Mouse (Mus musculus) neural tube, embryonic 13.5 days (tissue): ENCODE results near the gene Rnasek. TPM values are rescaled to one million over a fixed set of nuclear protein-coding genes. Genes with fewer than 3 reads are reported as not detected.
A peak's percentile ranks its signal among the peaks of the same experiment; 100 is the strongest.

Experiments
- ATAC-seq: fragments of 200-750 bp; cut with Nextera tagmentation; 2 replicates; pipeline ENCODE4 v1.8.0; 2017; ENCODE audit warnings: low read depth, mild to moderate bottlenecking, moderate TSS enrichment, moderate library complexity
- H3K27ac ChIP-seq: fragments of 300-500 bp; sonication (generic); replicated peaks from 2 replicates; pipeline ENCODE4 v1.5.1; 2015; ENCODE audit warnings: moderate library complexity, mild to moderate bottlenecking, inconsistent platforms
- H3K27me3 ChIP-seq: fragments of 300-500 bp; sonication (generic); 2 replicates; pipeline ENCODE4 v1.6.1; 2015; ENCODE audit warnings: mild to moderate bottlenecking, inconsistent platforms
- H3K36me3 ChIP-seq: fragments of 300-500 bp; sonication (generic); 2 replicates; pipeline ENCODE4 v1.6.1; 2015; ENCODE audit warnings: mild to moderate bottlenecking, inconsistent platforms
- H3K4me1 ChIP-seq: fragments of 300-500 bp; sonication (generic); replicated peaks from 2 replicates; pipeline ENCODE4 v1.6.1; 2015; ENCODE audit warnings: inconsistent platforms
- H3K4me2 ChIP-seq: fragments of 300-500 bp; sonication (generic); 2 replicates; pipeline ENCODE4 v1.6.1; 2015; ENCODE audit warnings: inconsistent platforms, mild to moderate bottlenecking, moderate library complexity
- H3K4me3 ChIP-seq: fragments of 300-500 bp; sonication (generic); 2 replicates; pipeline ENCODE4 v1.5.1; 2015; ENCODE audit warnings: mild to moderate bottlenecking, inconsistent platforms
- H3K9ac ChIP-seq: fragments of 300-500 bp; sonication (generic); 2 replicates; pipeline ENCODE4 v1.6.1; 2015; ENCODE audit warnings: moderate library complexity, mild to moderate bottlenecking, inconsistent platforms
- H3K9me3 ChIP-seq: fragments of 300-500 bp; sonication (generic); 2 replicates; pipeline ENCODE4 v1.6.1; 2016; ENCODE audit warnings: inconsistent platforms
- WGBS: fragments of 180-500 bp; shearing (Covaris S2); methylation state at CpG from one replicate; pipeline ENCODE4 v1.1.7; 2015; 5-methylcytosine and 5-hydroxymethylcytosine counted together
- polyA plus RNA-seq: library from polyadenylated mRNA; unstranded; fragments of >200 nt; fragmentation: Nextera tagmentation; extraction: Ambion mirVana; gene quantifications from 2 replicates; pipeline ENCODE4 v1.2.1, GENCODE M21; 2015

Rnasek gene
- polyA plus RNA-seq, 1 experiment from 2014 or later, result 382 TPM

- peaks cover 22% of the 10 kb centered on the region for H3K4me1 ChIP-seq
- 13% methylated on average over 9 of the region's 9 CpGs for WGBS
- no peak for ATAC-seq
- no peak overlapping the region for H3K9ac ChIP-seq
- peaks cover 69% of the 10 kb centered on the region for H3K27me3 ChIP-seq
- H3K9me3 ChIP-seq, result no peaks in the 10 kb centered on the region
- no peak overlapping the region for H3K27ac ChIP-seq
- H3K36me3 ChIP-seq, result peaks cover 16% of the 10 kb centered on the region
- H3K4me2 ChIP-seq, result no peak overlapping the region
- no peak overlapping the region for H3K4me3 ChIP-seq
Measured at GRCm38 (mm10) chr11:70212896-70213295, 26.7 kb downstream of the Rnasek start.

- H3K36me3 ChIP-seq, result peaks cover 11% of the 10 kb centered on the region
- H3K9ac ChIP-seq, result peak within 1 kb of the TSS; percentile 55
- no peak within 1 kb of the TSS for H3K27ac ChIP-seq
- 63% methylated on average over 6 of the region's 6 CpGs for WGBS
- H3K4me3 ChIP-seq, result peak within 1 kb of the TSS; percentile 32
- no peaks in the 10 kb centered on the region for H3K9me3 ChIP-seq
- H3K27me3 ChIP-seq, result peaks cover 65% of the 10 kb centered on the region
- H3K4me1 ChIP-seq, result peaks cover 21% of the 10 kb centered on the region
- no peak for ATAC-seq
- H3K4me2 ChIP-seq, result peak within 1 kb of the TSS; percentile 61
Measured at GRCm38 (mm10) chr11:70212423-70212822, 27.2 kb downstream of the Rnasek start, which contains the start of gene Slc16a11. Gene Slc16a11, plus strand, starts transcription at chr11:70212752.

DNA sequence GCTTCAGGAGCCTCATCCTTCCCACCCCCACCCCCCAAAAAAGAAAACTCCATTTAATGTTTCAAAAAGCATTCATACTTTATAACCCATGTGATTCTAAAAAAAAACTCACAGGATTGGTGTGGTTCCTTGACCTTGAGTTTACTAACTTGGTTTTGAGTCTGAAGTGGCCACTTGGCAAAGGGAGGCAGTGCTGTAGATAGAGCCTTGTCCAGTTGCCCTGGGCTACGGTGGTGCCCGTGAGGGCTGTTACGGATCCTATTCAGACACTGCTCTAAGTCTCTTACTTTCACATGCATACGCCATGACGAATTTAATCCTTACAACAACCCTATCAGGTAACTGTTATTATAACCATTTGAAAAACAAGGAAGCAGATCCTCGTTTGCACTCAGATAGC lies 27.7 kb downstream of the Rnasek start:
- no peak overlapping the region for H3K4me3 ChIP-seq
- 81% methylated on average over 6 of the region's 6 CpGs for whole genome bisulfite sequencing
- H3K36me3 ChIP-seq, result peaks cover 6% of the 10 kb centered on the region
- no peaks in the 10 kb centered on the region for H3K9me3 ChIP-seq
- peaks cover 60% of the 10 kb centered on the region for H3K27me3 ChIP-seq
- H3K9ac ChIP-seq, result no peak overlapping the region
- no peak overlapping the region for H3K4me2 ChIP-seq
- no peak for ATAC-seq
- peaks cover 21% of the 10 kb centered on the region for H3K4me1 ChIP-seq
- H3K27ac ChIP-seq, result no peak overlapping the region

GRCm38 (mm10) chr11:70210681-70211080 lies 29.0 kb downstream of the Rnasek start:
- Histone ChIP-seq H3K4me2 (no peak overlapping the region), H3K27me3 (peaks cover 47% of the 10 kb centered on the region), H3K4me3 (no peak overlapping the region), H3K4me1 (peaks cover 21% of the 10 kb centered on the region), H3K36me3 (no peaks in the 10 kb centered on the region), H3K9ac (no peak overlapping the region), H3K27ac (no peak overlapping the region), H3K9me3 (no peaks in the 10 kb centered on the region)
- no peak for ATAC-seq
- WGBS, result 83% methylated on average over 2 of the region's 2 CpGs

- peaks cover 4% of the 10 kb centered on the region for H3K4me1 ChIP-seq
- no peak overlapping the region for H3K27ac ChIP-seq
- no peak for ATAC-seq
- no peak overlapping the region for H3K4me3 ChIP-seq
- no peaks in the 10 kb centered on the region for H3K9me3 ChIP-seq
- H3K27me3 ChIP-seq, result peaks cover 29% of the 10 kb centered on the region
- no peaks in the 10 kb centered on the region for H3K36me3 ChIP-seq
- H3K9ac ChIP-seq, result no peak overlapping the region
- no peak overlapping the region for H3K4me2 ChIP-seq
- WGBS, result 79% methylated on average over 5 of the region's 5 CpGs
Measured at GRCm38 (mm10) chr11:70208778-70209388, 30.8 kb downstream of the Rnasek start.

GRCm38 (mm10) chr11:70207283-70207682 lies 32.4 kb downstream of the Rnasek start:
- Histone ChIP-seq H3K9ac (no peak overlapping the region), H3K4me3 (no peak overlapping the region), H3K27me3 (peaks cover 15% of the 10 kb centered on the region), H3K36me3 (no peaks in the 10 kb centered on the region), H3K4me1 (no peaks in the 10 kb centered on the region), H3K4me2 (no peak overlapping the region), H3K9me3 (no peaks in the 10 kb centered on the region), H3K27ac (no peak overlapping the region)
- WGBS, result 82% methylated on average over 7 of the region's 7 CpGs
- no peak for ATAC-seq

GRCm38 (mm10) chr11:70206801-70207200 lies 32.8 kb downstream of the Rnasek start:
- Histone ChIP-seq H3K4me2 (no peak overlapping the region), H3K27me3 (peaks cover 10% of the 10 kb centered on the region), H3K4me1 (no peaks in the 10 kb centered on the region), H3K27ac (no peak overlapping the region), H3K9ac (no peak overlapping the region), H3K36me3 (no peaks in the 10 kb centered on the region), H3K4me3 (no peak overlapping the region), H3K9me3 (no peaks in the 10 kb centered on the region)
- ATAC-seq, result no peak
- WGBS, result 84% methylated on average over 2 of the region's 2 CpGs

DNA sequence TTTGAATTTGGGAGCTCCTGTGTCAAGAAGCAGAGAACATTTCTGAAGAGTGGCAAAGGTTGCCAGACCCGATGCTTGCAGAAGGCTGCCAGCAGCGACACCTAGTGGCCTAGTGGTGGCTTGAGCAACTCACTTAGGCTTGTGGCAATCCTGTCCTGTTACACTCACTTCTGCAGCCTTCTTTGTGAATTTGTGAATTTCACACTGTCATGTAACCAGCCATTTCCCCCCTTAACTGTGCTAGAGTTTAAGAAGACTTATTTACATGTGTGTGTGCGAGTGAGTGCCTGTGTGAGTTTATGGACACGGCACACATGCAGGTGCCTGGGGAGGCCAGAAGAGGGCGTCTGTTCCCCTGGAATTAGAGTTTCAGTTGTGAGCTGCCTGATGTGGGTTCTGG lies 38.0 kb downstream of the Rnasek start:
- ATAC-seq, result no peak
- 35% methylated on average over 5 of the region's 5 CpGs for WGBS
- H3K9me3 ChIP-seq, result no peaks in the 10 kb centered on the region
- H3K4me2 ChIP-seq, result no peak overlapping the region
- no peak overlapping the region for H3K4me3 ChIP-seq
- no peaks in the 10 kb centered on the region for H3K4me1 ChIP-seq
- H3K36me3 ChIP-seq, result no peaks in the 10 kb centered on the region
- H3K9ac ChIP-seq, result no peak overlapping the region
- H3K27me3 ChIP-seq, result no peaks in the 10 kb centered on the region
- H3K27ac ChIP-seq, result no peak overlapping the region

GRCm38 (mm10) chr11:70200036-70200608 lies 39.5 kb downstream of the Rnasek start:
- no peak for ATAC-seq
- no peaks in the 10 kb centered on the region for H3K27me3 ChIP-seq
- WGBS, result 90% methylated on average over 5 of the region's 5 CpGs
- no peak overlapping the region for H3K4me2 ChIP-seq
- no peak overlapping the region for H3K4me3 ChIP-seq
- no peaks in the 10 kb centered on the region for H3K4me1 ChIP-seq
- no peak overlapping the region for H3K9ac ChIP-seq
- no peaks in the 10 kb centered on the region for H3K9me3 ChIP-seq
- H3K27ac ChIP-seq, result no peak overlapping the region
- no peaks in the 10 kb centered on the region for H3K36me3 ChIP-seq

- H3K4me2 ChIP-seq, result no peak overlapping the region
- ATAC-seq, result no peak
- no peaks in the 10 kb centered on the region for H3K4me1 ChIP-seq
- H3K4me3 ChIP-seq, result no peak overlapping the region
- no peak overlapping the region for H3K9ac ChIP-seq
- H3K36me3 ChIP-seq, result no peaks in the 10 kb centered on the region
- H3K9me3 ChIP-seq, result no peaks in the 10 kb centered on the region
- 83% methylated on average over 8 of the region's 8 CpGs for WGBS
- H3K27ac ChIP-seq, result no peak overlapping the region
- no peaks in the 10 kb centered on the region for H3K27me3 ChIP-seq
Measured at GRCm38 (mm10) chr11:70199107-70199506, 40.5 kb downstream of the Rnasek start.

- Histone ChIP-seq H3K9me3 (no peaks in the 10 kb centered on the region), H3K36me3 (no peaks in the 10 kb centered on the region), H3K4me1 (no peaks in the 10 kb centered on the region), H3K27ac (no peak overlapping the region), H3K9ac (no peak overlapping the region), H3K4me3 (no peak overlapping the region), H3K27me3 (no peaks in the 10 kb centered on the region), H3K4me2 (no peak overlapping the region)
- WGBS, result 85% methylated on average over 3 of the region's 3 CpGs
- no peak for ATAC-seq
Measured at GRCm38 (mm10) chr11:70198332-70198731, 41.3 kb downstream of the Rnasek start.

DNA sequence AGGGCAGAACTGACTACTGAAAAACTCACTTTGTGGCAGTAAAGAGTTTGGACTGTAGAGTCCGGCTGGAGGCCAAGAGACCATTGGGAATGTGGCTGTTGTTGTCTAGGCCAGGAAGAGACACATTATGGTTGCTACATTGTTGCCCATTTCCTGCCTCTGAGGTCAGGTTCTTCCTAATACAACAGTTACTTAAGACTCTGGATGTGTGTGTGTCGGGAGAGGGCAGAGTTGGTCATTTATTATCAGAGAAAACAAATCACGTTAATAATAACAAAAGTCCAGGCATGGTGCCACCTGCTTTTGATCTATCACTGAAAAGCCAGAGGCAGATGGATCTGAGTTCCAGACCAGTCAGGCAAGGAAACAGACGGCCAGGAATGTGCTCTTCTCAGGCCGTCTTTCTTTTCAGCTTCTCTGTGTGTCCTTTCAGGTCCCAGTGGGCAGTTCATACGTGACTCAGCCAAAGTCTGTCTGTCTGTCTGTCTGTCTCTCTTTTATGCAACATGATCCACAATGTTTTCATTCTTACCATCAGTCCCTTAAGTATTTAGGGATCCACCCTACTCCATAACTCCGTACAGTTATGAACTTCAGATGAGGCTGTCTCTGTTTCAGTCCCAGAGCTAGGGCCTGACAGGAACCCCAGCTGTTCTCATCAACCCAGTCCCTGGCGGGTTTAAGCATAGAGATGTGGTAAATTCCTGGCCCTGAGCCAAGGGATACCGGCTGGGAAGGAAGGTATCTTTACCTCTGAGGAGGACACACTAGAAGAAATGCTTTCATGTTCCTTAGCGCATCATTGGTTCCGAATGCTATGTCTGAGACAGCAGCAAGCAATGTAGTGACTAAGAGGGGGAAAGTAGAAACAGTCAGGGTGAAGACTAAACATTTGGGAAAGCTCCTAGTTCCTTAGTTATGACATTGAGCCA lies 46.0 kb downstream of the Rnasek start:
- Histone ChIP-seq H3K27me3 (no peaks in the 10 kb centered on the region), H3K4me2 (no peak overlapping the region), H3K27ac (no peak overlapping the region), H3K9ac (no peak overlapping the region), H3K36me3 (no peaks in the 10 kb centered on the region), H3K4me1 (no peaks in the 10 kb centered on the region), H3K9me3 (no peaks in the 10 kb centered on the region), H3K4me3 (no peak overlapping the region)
- no peak for ATAC-seq
- WGBS, result 61% methylated on average over 11 of the region's 11 CpGs
